ENCODE assay signal across 8 mouse cellular contexts in the genomic region with DNA sequence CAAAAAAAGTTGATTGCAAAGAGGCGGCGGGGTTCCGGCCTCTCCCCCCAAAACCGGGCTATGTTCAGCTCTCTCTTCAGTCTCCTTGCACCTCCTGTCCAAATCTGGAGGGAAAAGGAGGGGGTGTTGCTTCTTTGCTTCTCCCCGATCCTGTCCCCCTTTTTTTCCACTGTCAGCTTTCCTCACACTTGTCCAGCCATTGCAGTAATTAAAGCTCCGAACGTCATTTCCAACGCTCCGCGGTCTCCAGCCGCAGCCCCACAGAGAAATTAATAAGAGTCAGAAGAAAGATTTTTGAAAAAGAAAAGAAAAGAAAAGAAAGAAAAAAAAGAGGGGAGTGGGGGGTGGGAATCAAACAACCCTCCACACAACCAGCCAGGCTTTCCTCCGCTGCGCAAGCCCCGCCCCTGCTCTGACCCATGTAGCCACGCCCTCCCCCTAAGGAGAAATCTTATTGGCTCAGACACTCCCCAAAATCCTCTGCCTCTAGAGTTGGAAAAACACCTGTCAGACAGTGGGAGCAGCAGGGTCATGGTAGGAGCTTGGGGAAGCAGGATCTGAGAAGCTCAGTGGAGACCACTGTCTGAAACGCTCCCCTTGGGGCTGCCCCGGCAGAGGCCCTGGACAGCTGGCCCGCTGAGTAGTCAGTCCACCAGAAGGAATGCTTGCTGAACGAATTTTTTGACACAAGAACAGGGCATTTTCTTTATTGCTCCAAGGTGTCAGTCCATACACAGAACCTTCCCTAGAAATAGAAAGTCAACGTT. TPM values are rescaled to one million over a fixed set of nuclear protein-coding genes. Genes with fewer than 3 reads are reported as not detected.
DNase-seq lines count a peak whose midpoint lies in the region; ATAC-seq and TF ChIP-seq lines count a peak whose summit lies in the region.

No protein-coding gene starts in this region.

- intact Hi-C loops in left cerebral cortex, adult 2 months (cut with DNase I), result no loop called here

- DNase-seq in ES-E14 (ENCODE audit: low read depth, low spot score), result peak; percentile 51
- peak; percentile 57 for DNase-seq in hindbrain, embryonic 14.5 days (ENCODE audit: low spot score)
- DNase-seq in left cerebral cortex, adult 2 months (ENCODE audit: extremely low spot score in 1 of 2, low spot score in 2 of 2), result peak in 1 of 2 experiments; percentile 57
- DNase-seq in lung, postnatal 14 days, result peak; percentile 40
- DNase-seq in right cerebral cortex, postnatal 4 days, result peak; percentile 45

- no peaks in the 10 kb centered on the region for H3K36me3 ChIP-seq in ES-E14 (ENCODE audit: control insufficient read depth, insufficient read depth, low read length, poor library complexity, severe bottlenecking)
- no peaks in the 10 kb centered on the region for H3K36me3 ChIP-seq in forebrain, embryonic 12.5 days (replicated peaks)
- H3K36me3 ChIP-seq in hindbrain, embryonic 14.5 days (replicated peaks; ENCODE audit: control insufficient read depth, insufficient read depth), result no peaks in the 10 kb centered on the region

- no peak for TF ChIP-seq CTCF in left cerebral cortex, adult 2 months (IDR thresholded peaks at IDR 0.05)

- peak overlapping the region; percentile 97 for H3K4me2 ChIP-seq in forebrain, embryonic 12.5 days
- peak overlapping the region; percentile 91 for H3K4me2 ChIP-seq in hindbrain, embryonic 14.5 days (replicated peaks)

- H3K4me1 ChIP-seq in ES-E14 (ENCODE audit: control insufficient read depth in 2 of 2, insufficient read depth in 2 of 2, low read length in 2 of 2, poor library complexity in 1 of 2), result 0 out of 4 replicates have a peak, but pooled peaks cover 0 to 2% of the 10 kb centered on the region in 2 experiments
- H3K4me1 ChIP-seq in brown adipose tissue, adult 24 weeks (ENCODE audit: control insufficient read depth, insufficient read depth, insufficient read length, low read length), result no peaks in the 10 kb centered on the region
- peaks cover 24% of the 10 kb centered on the region for H3K4me1 ChIP-seq in forebrain, embryonic 12.5 days
- no peaks in the 10 kb centered on the region; the same call in 1 of the 2 replicates for H3K4me1 ChIP-seq in hindbrain, embryonic 14.5 days (replicated peaks; ENCODE audit: control insufficient read depth, insufficient read depth, low read length)

- no peak overlapping the region for H3K27ac ChIP-seq in ES-E14 (ENCODE audit: insufficient read depth, low read depth, low read length, poor library complexity, severe bottlenecking)
- H3K27ac ChIP-seq in brown adipose tissue, adult 24 weeks (replicated peaks; ENCODE audit: low read depth, low read length), result no peak overlapping the region
- H3K27ac ChIP-seq in forebrain, embryonic 12.5 days, result no peak overlapping the region
- H3K27ac ChIP-seq in hindbrain, embryonic 14.5 days, result peak overlapping the region; percentile 78
- no peak overlapping the region for H3K27ac ChIP-seq in left cerebral cortex, adult 2 months

- peaks cover 30% of the 10 kb centered on the region for H3K27me3 ChIP-seq in forebrain, embryonic 12.5 days
- H3K27me3 ChIP-seq in hindbrain, embryonic 14.5 days (ENCODE audit: control insufficient read depth, insufficient read depth, low read length), result no peaks in the 10 kb centered on the region

- H3K4me3 ChIP-seq in ES-E14 (ENCODE audit: insufficient read depth in 1 of 2, low read depth in 1 of 2, low read length in 2 of 2, poor library complexity in 1 of 2, severe bottlenecking in 1 of 2), result peak overlapping the region; percentile 55 to 70
- H3K4me3 ChIP-seq in brown adipose tissue, adult 24 weeks (ENCODE audit: insufficient read depth, low read depth, low read length), result peak overlapping the region; percentile 61
- H3K4me3 ChIP-seq in forebrain, embryonic 12.5 days (replicated peaks), result peak overlapping the region; percentile 63
- peak overlapping the region; percentile 85 for H3K4me3 ChIP-seq in hindbrain, embryonic 14.5 days (replicated peaks; ENCODE audit: low read length)
- H3K4me3 ChIP-seq in left cerebral cortex, adult 2 months, result peak overlapping the region; percentile 62

- H3K9ac ChIP-seq in ES-E14 (ENCODE audit: insufficient read depth, low read depth, low read length, poor library complexity, severe bottlenecking), result no peak overlapping the region
- H3K9ac ChIP-seq in forebrain, embryonic 12.5 days, result peak overlapping the region; percentile 75
- H3K9ac ChIP-seq in hindbrain, embryonic 14.5 days, result peak overlapping the region; percentile 84

- no peaks in the 10 kb centered on the region for H3K9me3 ChIP-seq in ES-E14 (ENCODE audit: control insufficient read depth, insufficient read depth, low read depth, low read length)
- H3K9me3 ChIP-seq in forebrain, embryonic 12.5 days, result no peaks in the 10 kb centered on the region
- H3K9me3 ChIP-seq in hindbrain, embryonic 14.5 days (ENCODE audit: control insufficient read depth, low read length), result no peaks in the 10 kb centered on the region

- ATAC-seq in forebrain, embryonic 12.5 days (ENCODE audit: low FRiP score), result peak; percentile 76
- peak; percentile 72 for ATAC-seq in hindbrain, embryonic 14.5 days (ENCODE audit: low FRiP score)
- ATAC-seq in CD4-positive, CD25-positive, alpha-beta regulatory T cell, adult 4 months, result no peak

- 4% methylated on average over 20 of the region's 20 CpGs for WGBS in forebrain, embryonic 12.5 days
- 3% methylated on average over 20 of the region's 20 CpGs for WGBS in hindbrain, embryonic 14.5 days

- in situ Hi-C loops in ES-E14 (cut with MboI; ENCODE audit: low sequenced_read_pairs in 2 of 2, unreplicated experiment in 2 of 2), result no loop called here

TF ChIP-seq in ES-E14, 5 proteins besides CTCF, POLR2A, EP300 and RAD21:
- TF ChIP-seq ZNF384 (IDR thresholded peaks at IDR 0.05; ENCODE audit: low read depth, low read length) (no peak), MAFK (IDR thresholded peaks at IDR 0.05; ENCODE audit: insufficient read depth, low read depth, low read length) (no peak), HCFC1 (IDR thresholded peaks at IDR 0.05; ENCODE audit: borderline replicate concordance, insufficient read depth, low read length) (no peak), CHD2 (IDR thresholded peaks at IDR 0.05; ENCODE audit: low read depth, low read length) (no peak), ZC3H11A (IDR thresholded peaks at IDR 0.05; ENCODE audit: borderline replicate concordance, low read depth, low read length) (no peak)

RNA-seq across cellular contexts. Expression of gene Erbb4, which starts 0.5 kb away (rescaled TPM):
- total RNA-seq in ES-E14 (2012; rRNA removed), result under 0.01 TPM in 1 of 2 replicates, not detected in the other
- 2.4 and 2.6 TPM in 2 replicates for polyA plus RNA-seq in brown adipose tissue, adult 24 weeks (2012; ENCODE audit: insufficient read depth, insufficient read length, missing spikeins)
- 7.9 and 8.6 TPM in 2 replicates for polyA plus RNA-seq in forebrain, embryonic 12.5 days (2016; fragmentation: Nextera tagmentation; extraction: Ambion mirVana)
- 21.0 and 23.7 TPM in 2 replicates for polyA plus RNA-seq in hindbrain, embryonic 14.5 days (2014; fragmentation: Nextera tagmentation; extraction: Ambion mirVana)
- 10 to 100 TPM; 57.6 to 64.1 TPM for total RNA-seq in left cerebral cortex, adult 2 months (2021)
- not detected for polyA plus RNA-seq in CD4-positive, CD25-positive, alpha-beta regulatory T cell, adult 4 months (2017; shearing (Covaris generic))
